Mouse (Mus musculus) CH12.LX (cell line): Measurements from ENCODE around the gene Slc25a36. TPM values are rescaled to one million over a fixed set of nuclear protein-coding genes. Genes with fewer than 3 reads are reported as not detected.
A peak's percentile ranks its signal among the peaks of the same experiment; 100 is the strongest.

Experiments
- DNase-seq: peaks from one replicate; pipeline ENCODE4 v3.0.0-alpha.2; 2013; ENCODE audit errors: extremely low read depth
- H3K27ac ChIP-seq: 2 replicates; pipeline ENCODE4 v1.5.1; 2012; ENCODE audit warnings: low read depth, mild to moderate bottlenecking, control low read depth, moderate library complexity; ENCODE audit not compliant: insufficient read depth
- H3K27me3 ChIP-seq: replicated peaks from 2 replicates; pipeline ENCODE3; 2012; ENCODE audit warnings: inconsistent platforms
- H3K36me3 ChIP-seq, 2 experiments: replicated peaks in 1 of 2; 2 replicates each; pipeline versions ENCODE3 to v1.6.1; 2012; ENCODE audit warnings: inconsistent platforms in 1 of 2, low read length in 1 of 2, mild to moderate bottlenecking in 1 of 2, mixed read lengths in 1 of 2, moderate library complexity in 1 of 2; ENCODE audit not compliant: control insufficient read depth in 1 of 2, insufficient read depth in 1 of 2
- H3K4me1 ChIP-seq, 2 experiments: 2 replicates each; pipeline ENCODE4 v1.6.1; 2012; ENCODE audit warnings: inconsistent platforms in 1 of 2, moderate library complexity in 1 of 2; ENCODE audit not compliant: insufficient read depth in 2 of 2, control insufficient read depth in 1 of 2
- H3K4me2 ChIP-seq: 2 replicates; pipeline ENCODE4 v1.6.1; 2012; ENCODE audit warnings: low read depth, mild to moderate bottlenecking, control low read depth; ENCODE audit not compliant: poor library complexity, insufficient read depth, severe bottlenecking
- H3K4me3 ChIP-seq, 3 experiments: fragments of 150-350 bp in 1 of 3; sonication (generic) in 1 of 3; replicated peaks in 1 of 3; 2 replicates each; pipeline versions ENCODE3 to v1.5.1; 2011 to 2012; ENCODE audit warnings: low read depth in 2 of 3, low read length in 2 of 3, mild to moderate bottlenecking in 2 of 3, moderate library complexity in 2 of 3, control low read depth in 1 of 3, improper control_type of control experiment in 1 of 3, inconsistent platforms in 1 of 3, mixed read lengths in 1 of 3; ENCODE audit not compliant: poor library complexity in 1 of 3
- H3K79me2 ChIP-seq: replicated peaks from 2 replicates; pipeline ENCODE4 v1.6.1; 2012; ENCODE audit warnings: mild to moderate bottlenecking, moderate library complexity; ENCODE audit not compliant: control insufficient read depth, poor library complexity, insufficient read depth, severe bottlenecking; ENCODE audit errors: extremely low read depth
- H3K9ac ChIP-seq: 2 replicates; pipeline ENCODE4 v1.6.1; 2012; ENCODE audit warnings: low read depth, mild to moderate bottlenecking, control low read depth, moderate library complexity; ENCODE audit not compliant: insufficient read depth
- H3K9me3 ChIP-seq: replicated peaks from 2 replicates; pipeline ENCODE3; 2012; ENCODE audit warnings: low read length, inconsistent platforms, mixed read lengths
- BHLHE40 ChIP-seq: IDR thresholded peaks from 2 replicates; pipeline ENCODE4 v1.6.1; 2011; ENCODE audit warnings: mild to moderate bottlenecking, low read depth, low read length, improper control_type of control experiment
- CHD1 ChIP-seq: IDR thresholded peaks from 2 replicates; pipeline ENCODE4 v1.6.1; 2012; ENCODE audit warnings: low read depth, low read length, improper control_type of control experiment, inconsistent platforms
- ELF1 ChIP-seq: IDR thresholded peaks from 2 replicates; pipeline ENCODE4 v1.6.1; 2014; ENCODE audit warnings: low read depth, mild to moderate bottlenecking, inconsistent platforms, low read length, improper control_type of control experiment
- EP300 ChIP-seq: IDR thresholded peaks from 2 replicates; pipeline ENCODE4 v1.6.1; 2011; ENCODE audit warnings: low read length, improper control_type of control experiment
- GABPA ChIP-seq: IDR thresholded peaks from 2 replicates; pipeline ENCODE4 v1.6.1; 2012; ENCODE audit warnings: low read depth, low read length, improper control_type of control experiment, inconsistent platforms; ENCODE audit not compliant: insufficient replicate concordance
- HCFC1 ChIP-seq: IDR thresholded peaks from 2 replicates; pipeline ENCODE4 v1.6.1; 2012; ENCODE audit warnings: low read depth, mild to moderate bottlenecking, inconsistent platforms, low read length, improper control_type of control experiment
- IRF4 ChIP-seq: IDR thresholded peaks from 2 replicates; pipeline ENCODE4 v1.6.1; 2014; ENCODE audit warnings: low read depth, mild to moderate bottlenecking, inconsistent platforms, low read length, improper control_type of control experiment
- JUN ChIP-seq: IDR thresholded peaks from 2 replicates; pipeline ENCODE4 v1.6.1; 2011; ENCODE audit warnings: low read depth, mild to moderate bottlenecking, low read length, improper control_type of control experiment, moderate library complexity; ENCODE audit not compliant: insufficient read depth
- MAFK ChIP-seq: IDR thresholded peaks from 2 replicates; pipeline ENCODE4 v1.6.1; 2011; ENCODE audit warnings: low read length, improper control_type of control experiment; ENCODE audit not compliant: insufficient replicate concordance
- MAX ChIP-seq: IDR thresholded peaks from 2 replicates; pipeline ENCODE4 v1.6.1; 2011; ENCODE audit warnings: low read length, improper control_type of control experiment
- NELFE ChIP-seq: IDR thresholded peaks from 2 replicates; pipeline ENCODE4 v1.6.1; 2011; ENCODE audit warnings: low read depth, low read length, improper control_type of control experiment
- NRF1 ChIP-seq: IDR thresholded peaks from 2 replicates; pipeline ENCODE4 v1.6.1; 2014; ENCODE audit warnings: low read depth, mild to moderate bottlenecking, inconsistent platforms, low read length, improper control_type of control experiment, moderate library complexity
- POLR2AphosphoS2 ChIP-seq: IDR thresholded peaks from 2 replicates; pipeline ENCODE4 v1.6.1; 2011; ENCODE audit warnings: low read depth, low read length, improper control_type of control experiment
- RAD21 ChIP-seq: IDR thresholded peaks from 2 replicates; pipeline ENCODE4 v1.6.1; 2011; ENCODE audit warnings: low read depth, mild to moderate bottlenecking, low read length, improper control_type of control experiment, moderate library complexity
- SIN3A ChIP-seq: IDR thresholded peaks from 2 replicates; pipeline ENCODE4 v1.6.1; 2012; ENCODE audit warnings: low read length, improper control_type of control experiment, inconsistent platforms
- SMC3 ChIP-seq: IDR thresholded peaks from 2 replicates; pipeline ENCODE4 v1.6.1; 2011; ENCODE audit warnings: low read depth, low read length, improper control_type of control experiment
- UBTF ChIP-seq: IDR thresholded peaks from 2 replicates; pipeline ENCODE4 v1.6.1; 2012; ENCODE audit warnings: low read depth, mild to moderate bottlenecking, inconsistent platforms, low read length, improper control_type of control experiment, moderate library complexity
- USF2 ChIP-seq: conservative IDR thresholded peaks from 2 replicates; pipeline ENCODE4 v1.6.1; 2011; ENCODE audit warnings: low read depth, low read length, improper control_type of control experiment
- ZKSCAN1 ChIP-seq: IDR thresholded peaks from 2 replicates; pipeline ENCODE4 v1.6.1; 2012; ENCODE audit warnings: low read depth, inconsistent platforms, low read length, improper control_type of control experiment, borderline replicate concordance
- ZNF384 ChIP-seq: IDR thresholded peaks from 2 replicates; pipeline ENCODE4 v1.6.1; 2012; ENCODE audit warnings: low read depth, low read length, improper control_type of control experiment, inconsistent platforms
- dilution Hi-C: fragments of 300-500 bp; cut with MboI; formaldehyde crosslinking; loops from 2 replicates; pipeline ENCODE4 v1.14.3; 2020; ENCODE audit warnings: low sequenced_read_pairs; ENCODE audit not compliant: extremely low pct_unique_long_range_greater_than_20kb, extremely low pct_ligation_motif_present
- in situ Hi-C: fragments of 300-500 bp; cut with MboI; formaldehyde crosslinking; loops from 3 replicates; pipeline ENCODE4 v1.14.3; 2019; ENCODE audit warnings: low sequenced_read_pairs, low pct_ligation_motif_present, low pct_unique_long_range_greater_than_20kb, mixed read lengths
- polyA plus RNA-seq: library from polyadenylated mRNA; unstranded; fragments of >175 nt; gene quantifications from 2 replicates; pipeline ENCODE4 v1.2.1, GENCODE M21; 2012; ENCODE audit warnings: low read depth; ENCODE audit not compliant: insufficient read length
- total RNA-seq, 2 experiments: library from RNA; depleted of rRNA; stranded (reverse); fragments of 300-350 nt in 1 of 2; fragments of >200 nt in 1 of 2; gene quantifications; 2 replicates each; pipeline ENCODE4 v1.2.3; 2012 to 2014

Gene Slc25a36
- total and polyA plus RNA-seq, 3 experiments = 14.9 to 35.6 (median 18.7) TPM

GRCm38 (mm10) chr9:97105400-97105985, 5.5 kb downstream of the Slc25a36 start:
- DNase-seq = peak; percentile 23
- in situ Hi-C loops = no loop called here
- TF ChIP-seq ZNF384 (peak; percentile 82), RAD21 (no peak)
- peaks cover 0 to 3% of the 10 kb centered on the region in 2 experiments for H3K36me3 ChIP-seq
- dilution Hi-C loops = no loop called here
- H3K9me3 ChIP-seq = no peaks in the 10 kb centered on the region
- H3K27ac ChIP-seq = peak overlapping the region; percentile 75
- peak overlapping the region; percentile 53; the same call in 1 of the 2 replicates for H3K9ac ChIP-seq
- peaks cover 19 to 54% of the 10 kb centered on the region in 2 experiments for H3K4me1 ChIP-seq
- peak overlapping the region; percentile 38 for H3K4me2 ChIP-seq
- H3K4me3 ChIP-seq = peak overlapping the region in 1 of 3 experiments; percentile 8
- no peaks in the 10 kb centered on the region for H3K27me3 ChIP-seq
- H3K79me2 ChIP-seq = peaks cover 51% of the 10 kb centered on the region

- Histone ChIP-seq H3K9ac (no peak overlapping the region), H3K27me3 (no peaks in the 10 kb centered on the region), H3K9me3 (no peaks in the 10 kb centered on the region), H3K4me2 (no peak overlapping the region), H3K4me3 (no peak overlapping the region), H3K27ac (no peak overlapping the region), H3K4me1 (peaks cover 16 to 43% of the 10 kb centered on the region in 2 experiments), H3K36me3 (peaks cover 0 to 10% of the 10 kb centered on the region in 2 experiments), H3K79me2 (peaks cover 41% of the 10 kb centered on the region)
- DNase-seq = peak; percentile 56
- TF ChIP-seq USF2 = no peak
- TF ChIP-seq ELF1 = no peak
- TF ChIP-seq HCFC1 = no peak
- TF ChIP-seq ZKSCAN1 = no peak
- 0 out of 2 replicates have a peak, but pooled peaks have one; percentile 21 for TF ChIP-seq SIN3A
- TF ChIP-seq MAX = peak; percentile 2; the same call in 1 of the 2 replicates
- TF ChIP-seq NELFE = no peak
- no peak for TF ChIP-seq SMC3
- no peak for TF ChIP-seq NRF1
- no peak for TF ChIP-seq GABPA
- peak; percentile 40; the same call in 1 of the 2 replicates for TF ChIP-seq IRF4
- TF ChIP-seq UBTF = no peak
- TF ChIP-seq POLR2AphosphoS2 = no peak
- no peak for TF ChIP-seq MAFK
- peak; percentile 35; the same call in 1 of the 2 replicates for TF ChIP-seq EP300
- no peak for TF ChIP-seq JUN
- no peak for TF ChIP-seq BHLHE40
- TF ChIP-seq CHD1 = peak; percentile 92
- in situ Hi-C loops = no loop called here
- dilution Hi-C loops = no loop called here
Measured at GRCm38 (mm10) chr9:97103376-97104061, 7.4 kb downstream of the Slc25a36 start.
